Mouse (Mus musculus) cerebellum, adult 9-10 months (tissue): ENCODE results near the gene Ttyh3.

Source experiments
- DNase-seq: peaks from one replicate; pipeline ENCODE4 v3.0.0; 2022

Ttyh3 gene

GRCm38 (mm10) chr5:140624961-140625360 is 23.9 kb downstream of the Ttyh3 start:
- no peak for DNase-seq

DNA sequence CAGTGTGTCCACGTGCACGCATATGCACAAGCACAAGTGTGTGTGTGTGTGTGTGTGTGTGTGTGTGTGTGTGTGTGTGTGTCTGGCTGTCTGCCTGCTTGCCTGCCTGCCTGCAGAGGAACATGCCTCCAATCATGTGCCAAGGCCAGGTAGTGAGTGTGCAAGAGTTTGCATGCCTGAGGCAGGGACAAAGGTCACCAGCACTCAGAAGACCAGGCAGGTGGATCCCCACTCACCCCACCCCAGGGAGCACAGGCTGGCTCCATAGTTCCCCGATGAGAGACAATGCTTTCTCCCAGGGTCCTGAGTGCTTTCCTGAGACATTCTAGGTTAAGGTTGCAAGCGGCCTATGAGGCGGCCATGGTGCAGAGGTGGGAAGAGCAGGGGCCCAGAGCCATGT is 24.6 kb downstream of the Ttyh3 start:
- no peak for DNase-seq

- DNase-seq, result no peak
These were observed 25.0 kb downstream of the Ttyh3 start for GRCm38 (mm10) chr5:140623791-140624190.

DNA sequence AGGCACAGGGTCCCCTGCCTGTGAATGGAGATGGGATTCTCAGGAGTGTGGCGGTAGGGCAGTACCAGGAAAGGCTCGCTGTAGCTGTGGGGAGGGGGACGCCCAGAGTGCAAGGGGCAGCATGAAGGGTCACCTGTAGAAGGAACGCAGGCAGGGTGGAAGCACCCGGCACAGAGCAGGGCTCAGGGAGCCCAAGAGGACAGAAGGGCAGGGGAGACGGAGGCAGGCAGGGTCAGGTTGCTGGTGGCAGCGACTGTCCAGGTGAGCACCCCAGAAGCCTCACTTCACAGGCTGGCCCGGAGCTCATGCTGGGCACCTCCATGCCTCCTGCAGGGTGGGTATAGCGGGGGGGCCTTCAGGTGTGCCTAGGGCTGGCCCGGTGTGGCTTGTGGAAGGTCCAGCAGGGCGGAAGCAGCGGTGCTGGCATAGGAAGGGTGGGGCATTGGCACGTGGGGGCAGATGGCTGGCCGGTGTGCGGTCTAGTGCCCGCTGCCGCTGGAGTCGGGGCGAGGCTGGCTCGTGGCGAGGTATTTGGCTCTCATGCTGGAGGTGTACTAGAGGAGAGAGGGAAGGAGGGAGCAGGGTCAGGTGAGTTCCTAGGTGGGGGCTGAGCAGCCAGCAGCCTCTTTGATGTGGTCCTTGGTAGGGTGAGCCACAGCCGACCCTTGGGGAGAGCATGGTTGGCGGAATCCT is 25.7 kb downstream of the Ttyh3 start:
- no peak for DNase-seq

- DNase-seq, result no peak
These were observed 27.3 kb downstream of the Ttyh3 start for GRCm38 (mm10) chr5:140621517-140621916.

DNA sequence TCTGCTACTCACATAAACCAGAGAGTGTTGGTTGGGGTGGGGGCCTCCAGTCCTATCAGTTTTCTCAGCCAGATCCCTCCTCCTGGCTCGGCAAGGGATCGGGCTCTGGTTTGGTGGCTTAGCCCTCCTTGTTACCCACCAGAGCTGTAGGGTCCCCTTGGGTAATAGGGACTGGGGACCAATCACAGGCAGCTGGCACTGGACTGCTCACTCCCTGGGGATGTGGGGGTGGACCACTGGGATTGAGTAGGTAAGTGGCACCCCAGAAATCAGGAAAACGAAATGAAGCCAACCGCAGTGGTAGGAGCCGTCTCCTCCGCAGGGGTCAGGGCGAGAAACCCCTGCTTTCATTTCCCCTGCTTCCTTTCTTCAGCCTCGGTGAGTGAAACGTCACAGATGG is 27.7 kb downstream of the Ttyh3 start:
- no peak for DNase-seq

DNA sequence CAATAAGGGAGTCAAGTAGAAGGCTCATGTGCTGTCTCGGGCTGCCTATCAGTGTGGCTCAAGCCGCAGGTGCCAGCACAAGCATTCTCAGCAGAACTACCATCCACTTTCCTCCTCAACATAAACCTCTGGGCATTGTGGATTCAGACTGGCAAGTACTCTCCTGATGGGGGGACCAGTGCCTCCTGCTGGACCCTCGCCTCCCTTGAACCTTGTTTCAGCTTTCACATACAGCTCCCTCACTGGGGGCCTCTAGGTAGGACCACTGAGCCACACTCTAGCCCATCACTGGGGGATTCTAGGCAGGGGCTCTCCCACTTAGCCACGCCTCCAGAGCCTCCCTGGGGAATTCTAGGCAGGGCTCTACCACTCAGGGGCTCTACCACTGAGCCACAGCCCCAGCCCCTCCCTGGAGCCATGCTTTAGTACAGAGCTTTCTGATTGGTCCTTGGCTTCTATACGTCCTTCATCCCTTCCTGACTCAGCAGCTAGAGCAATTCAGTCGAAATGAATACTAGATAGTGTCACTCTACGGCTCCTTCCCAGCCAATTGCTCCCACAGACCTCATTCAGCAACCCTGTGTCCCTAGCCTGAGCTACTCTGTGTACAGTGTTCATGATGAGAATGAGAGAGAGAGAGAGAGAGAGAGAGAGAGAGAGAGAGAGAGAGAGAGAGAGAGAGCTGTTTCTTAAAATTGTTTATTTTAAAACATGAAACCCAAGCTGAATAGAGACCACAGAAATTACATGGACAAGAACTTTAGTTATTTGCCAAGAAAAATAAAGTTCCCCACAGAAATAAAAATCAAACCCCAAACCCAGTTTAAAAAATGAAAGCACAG is 28.7 kb downstream of the Ttyh3 start:
- DNase-seq, result no peak

GRCm38 (mm10) chr5:140619151-140619771 is 29.6 kb downstream of the Ttyh3 start:
- DNase-seq, result no peak

- DNase-seq, result no peak
These were observed 31.1 kb downstream of the Ttyh3 start for GRCm38 (mm10) chr5:140617714-140618113.

GRCm38 (mm10) chr5:140616691-140617090 is 32.1 kb downstream of the Ttyh3 start:
- DNase-seq, result no peak

- DNase-seq, result no peak
These were observed 32.7 kb downstream of the Ttyh3 start for GRCm38 (mm10) chr5:140616110-140616503.

DNA sequence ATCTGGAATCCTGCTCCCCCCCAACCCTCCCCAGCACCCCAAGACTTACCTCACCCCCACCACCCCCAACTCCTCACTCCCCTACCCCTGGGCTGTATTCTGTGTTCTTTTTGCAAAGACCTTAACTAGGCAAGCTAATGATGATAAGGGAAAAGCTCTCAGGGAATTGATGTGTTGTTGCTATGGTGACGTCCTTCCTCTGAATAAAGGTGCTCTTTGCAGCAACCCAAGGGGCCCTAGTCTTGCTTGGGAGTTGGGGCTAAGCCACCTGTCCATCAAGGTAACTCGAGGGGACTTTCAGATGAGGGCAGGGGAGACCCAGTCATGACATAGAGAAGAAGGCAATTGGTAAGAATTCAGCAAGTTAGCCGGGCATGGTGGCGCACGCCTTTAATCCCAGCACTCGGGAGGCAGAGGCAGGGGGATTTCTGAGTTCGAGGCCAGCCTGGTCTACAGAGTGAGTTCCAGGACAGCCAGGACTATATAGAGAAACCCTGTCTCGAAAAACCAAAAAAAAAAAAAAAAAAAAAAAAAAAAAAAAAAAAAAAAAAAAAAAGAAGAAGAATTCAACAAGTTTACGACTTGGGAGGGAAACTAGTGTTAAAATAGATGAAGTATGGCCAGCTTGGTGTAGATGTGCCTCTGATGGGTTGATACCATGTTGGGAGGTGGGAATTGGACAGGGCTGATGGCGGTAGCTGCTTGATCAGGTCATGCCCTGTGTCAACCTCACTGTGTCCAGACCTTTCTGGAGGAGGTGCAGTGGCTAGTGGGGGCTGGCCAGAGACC is 33.3 kb downstream of the Ttyh3 start:
- DNase-seq, result no peak

- DNase-seq, result no peak
These were observed 34.0 kb downstream of the Ttyh3 start for GRCm38 (mm10) chr5:140614837-140615236.

DNA sequence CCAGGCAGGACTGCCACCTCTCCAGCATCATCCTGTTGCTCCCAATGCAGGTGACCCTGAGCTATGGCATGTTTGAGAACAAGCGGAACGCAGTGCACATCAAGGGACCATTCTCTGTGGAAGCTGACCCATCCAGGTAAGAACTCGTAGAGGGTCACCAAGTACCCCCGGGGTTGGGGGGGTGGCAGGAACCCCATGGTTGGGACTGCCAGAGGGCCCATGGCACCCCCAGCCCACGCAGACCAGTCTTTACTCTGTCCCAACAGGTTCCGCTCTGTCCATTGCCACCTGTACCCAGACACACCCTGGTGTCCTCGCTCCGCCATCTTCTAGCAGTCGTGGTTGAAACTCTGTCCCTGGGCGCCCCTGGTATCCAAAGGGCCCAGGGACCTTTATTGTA is 34.7 kb downstream of the Ttyh3 start:
- no peak for DNase-seq

DNA sequence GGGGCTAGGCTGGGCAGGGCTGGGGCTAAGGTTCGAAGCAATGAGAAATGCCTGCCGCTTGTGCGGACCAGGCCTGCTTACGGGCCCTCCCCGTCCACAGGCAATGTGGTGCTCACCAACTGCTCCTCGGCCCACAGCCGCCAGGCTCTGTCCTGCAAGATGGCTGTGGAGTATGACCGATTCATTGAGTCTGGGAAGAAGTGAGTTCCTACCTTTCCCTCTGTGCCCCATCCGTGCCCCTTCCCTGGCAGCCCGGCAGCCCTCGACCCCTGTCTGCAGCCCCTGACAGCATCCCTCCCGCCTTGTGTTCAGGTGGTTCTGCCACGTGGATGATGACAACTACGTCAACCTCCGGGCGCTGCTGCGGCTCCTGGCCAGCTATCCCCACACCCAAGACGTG is 36.6 kb downstream of the Ttyh3 start:
- no peak for DNase-seq

GRCm38 (mm10) chr5:140611611-140612185 is 37.1 kb downstream of the Ttyh3 start:
- DNase-seq, result no peak

GRCm38 (mm10) chr5:140611021-140611583 is 37.7 kb downstream of the Ttyh3 start:
- DNase-seq, result peak; percentile 34

DNA sequence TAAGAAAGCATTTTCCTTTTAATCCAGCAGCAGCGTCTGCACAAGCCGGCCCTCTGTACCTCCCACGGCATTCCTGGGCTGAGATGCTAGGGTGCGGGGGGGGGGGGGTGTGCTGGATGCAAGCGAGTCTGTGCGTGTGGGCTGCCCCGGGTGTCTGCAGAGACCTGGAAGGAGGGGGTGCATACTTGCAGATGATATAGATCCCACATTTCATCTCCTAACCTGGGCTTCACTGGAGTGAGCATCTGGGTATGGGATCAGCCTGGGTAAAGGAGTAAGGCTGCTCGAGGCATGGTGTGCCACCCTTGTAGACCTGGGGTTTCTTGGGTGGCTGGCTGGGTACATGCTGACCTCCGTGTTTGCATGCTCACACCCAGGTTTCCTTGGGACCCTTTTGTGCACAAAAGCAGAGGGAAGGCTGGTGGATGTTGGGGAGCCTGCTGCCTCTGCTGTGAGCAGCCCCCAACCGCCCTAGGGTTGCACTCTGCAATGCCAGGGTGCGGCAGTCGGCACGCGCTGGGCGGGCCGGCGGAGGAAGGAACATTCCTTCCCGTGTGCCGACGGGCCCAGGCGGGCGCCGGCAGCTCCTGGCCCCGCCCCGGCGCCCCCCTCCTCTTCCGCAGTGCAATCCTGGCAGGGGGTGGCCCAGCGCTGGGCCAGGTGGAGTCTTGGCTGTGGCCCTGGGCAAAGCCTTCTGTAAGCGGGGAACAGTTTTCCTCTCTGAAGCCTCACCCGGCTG is 38.4 kb downstream of the Ttyh3 start:
- no peak for DNase-seq

DNA sequence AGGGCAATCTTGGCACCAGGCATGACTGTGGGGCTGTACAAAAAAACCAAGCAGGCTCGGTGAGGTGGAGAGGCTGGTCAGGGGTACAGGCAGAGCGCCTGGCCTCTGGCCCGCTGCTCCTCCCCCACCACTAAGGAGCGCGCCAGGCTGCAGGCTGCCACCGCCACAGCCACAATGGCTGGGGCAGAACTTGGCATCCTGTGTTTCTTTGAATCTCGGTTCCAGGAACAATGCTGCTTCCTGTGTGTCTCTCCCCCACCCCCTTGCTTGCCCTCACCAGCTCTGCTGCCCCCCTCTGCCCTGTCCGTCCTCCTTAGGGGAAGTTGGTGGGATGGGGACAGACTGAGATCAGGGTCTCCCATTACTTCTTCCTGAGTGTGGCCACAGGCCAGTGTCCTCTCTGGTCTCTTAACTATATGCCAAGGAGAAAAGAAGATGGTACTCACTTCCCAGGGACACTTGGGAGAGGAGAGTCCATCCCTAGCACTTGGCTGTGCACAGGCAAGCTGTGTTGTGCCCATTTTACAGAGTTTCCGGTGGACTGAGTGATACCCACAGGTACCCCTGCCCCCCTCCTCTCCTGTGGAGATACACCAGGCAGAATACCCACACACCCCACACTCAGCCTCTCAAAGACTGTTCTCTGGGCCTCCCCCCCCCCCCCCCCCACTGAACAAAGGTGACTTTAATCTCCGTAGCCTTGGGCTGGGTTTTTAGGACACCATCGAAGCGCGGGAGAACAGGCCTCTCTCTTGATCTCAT is 39.1 kb downstream of the Ttyh3 start:
- DNase-seq, result no peak

- no peak for DNase-seq
These were observed 40.2 kb downstream of the Ttyh3 start for GRCm38 (mm10) chr5:140608634-140609015.
